Mouse (Mus musculus): ENCODE data around the gene Fam13c. TPM values are rescaled to one million over a fixed set of nuclear protein-coding genes. Genes with fewer than 3 reads are reported as not detected.

Gene Fam13c
- polyA plus RNA-seq, 1 experiment from 2014 or later = 20.8 TPM

DNA sequence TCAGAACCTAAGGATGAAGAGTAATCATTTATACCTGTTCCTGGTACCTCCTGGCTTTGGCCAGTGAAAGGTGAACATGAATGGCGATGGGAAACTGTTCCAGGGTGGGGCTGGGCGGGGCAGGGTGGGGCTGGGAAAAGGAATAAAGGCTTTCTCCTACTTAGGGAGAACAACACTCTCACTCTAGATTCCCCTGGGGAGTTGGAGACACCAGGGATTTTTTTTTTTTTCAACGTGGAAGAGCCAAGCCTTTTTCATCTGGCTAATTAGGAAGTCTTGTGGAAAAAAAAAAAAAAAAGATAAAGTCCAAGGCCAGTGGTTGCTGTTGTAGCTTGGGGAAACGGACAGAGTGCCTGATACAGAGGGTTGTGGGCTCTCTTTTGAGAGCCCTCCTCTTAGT, 7.5 kb downstream of the Fam13c start:
- DNase-seq (ENCODE audit: low spot score) = no peak
- no peak overlapping the region for H3K4me2 ChIP-seq (ENCODE audit: low read length)
- no peak overlapping the region for H3K27ac ChIP-seq (ENCODE audit: low read depth, low read length)
- no peaks in the 10 kb centered on the region for H3K9me3 ChIP-seq (replicated peaks; ENCODE audit: control insufficient read depth, low read length)
- H3K9ac ChIP-seq (ENCODE audit: low read length) = no peak overlapping the region
- H3K4me1 ChIP-seq (ENCODE audit: control insufficient read depth, insufficient read depth, low read length) = peaks cover 6% of the 10 kb centered on the region
- 83% methylated on average over 4 of the region's 4 CpGs for WGBS
- no peaks in the 10 kb centered on the region for H3K27me3 ChIP-seq (replicated peaks; ENCODE audit: control insufficient read depth, insufficient read depth, low read length)
- no peak for ATAC-seq
- H3K36me3 ChIP-seq (ENCODE audit: control insufficient read depth, insufficient read depth, low read length) = peaks cover 24% of the 10 kb centered on the region
- no peak overlapping the region for H3K4me3 ChIP-seq (ENCODE audit: low read depth, low read length)

GRCm38 (mm10) chr10:70449206-70449605, 8.9 kb downstream of the Fam13c start:
- Histone ChIP-seq H3K27ac (ENCODE audit: low read depth, low read length) (no peak overlapping the region), H3K9ac (ENCODE audit: low read length) (no peak overlapping the region), H3K4me2 (ENCODE audit: low read length) (no peak overlapping the region), H3K36me3 (ENCODE audit: control insufficient read depth, insufficient read depth, low read length) (peaks cover 25% of the 10 kb centered on the region), H3K4me1 (ENCODE audit: control insufficient read depth, insufficient read depth, low read length) (no peaks in the 10 kb centered on the region), H3K4me3 (ENCODE audit: low read depth, low read length) (no peak overlapping the region), H3K27me3 (replicated peaks; ENCODE audit: control insufficient read depth, insufficient read depth, low read length) (no peaks in the 10 kb centered on the region), H3K9me3 (replicated peaks; ENCODE audit: control insufficient read depth, low read length) (no peaks in the 10 kb centered on the region)
- 51% methylated on average over 8 of the region's 8 CpGs for WGBS
- ATAC-seq (no peak), DNase-seq (ENCODE audit: low spot score) (no peak)

- Histone ChIP-seq H3K4me2 (ENCODE audit: low read length) (no peak overlapping the region), H3K27ac (ENCODE audit: low read depth, low read length) (no peak overlapping the region), H3K27me3 (replicated peaks; ENCODE audit: control insufficient read depth, insufficient read depth, low read length) (no peaks in the 10 kb centered on the region), H3K4me3 (ENCODE audit: low read depth, low read length) (no peak overlapping the region), H3K4me1 (ENCODE audit: control insufficient read depth, insufficient read depth, low read length) (no peaks in the 10 kb centered on the region), H3K36me3 (ENCODE audit: control insufficient read depth, insufficient read depth, low read length) (peaks cover 26% of the 10 kb centered on the region), H3K9ac (ENCODE audit: low read length) (no peak overlapping the region), H3K9me3 (replicated peaks; ENCODE audit: control insufficient read depth, low read length) (no peaks in the 10 kb centered on the region)
- ATAC-seq (no peak), DNase-seq (ENCODE audit: low spot score) (no peak)
- 94% methylated on average over 8 of the region's 8 CpGs for WGBS
These were observed 15.6 kb downstream of the Fam13c start for GRCm38 (mm10) chr10:70455886-70456305.

DNA sequence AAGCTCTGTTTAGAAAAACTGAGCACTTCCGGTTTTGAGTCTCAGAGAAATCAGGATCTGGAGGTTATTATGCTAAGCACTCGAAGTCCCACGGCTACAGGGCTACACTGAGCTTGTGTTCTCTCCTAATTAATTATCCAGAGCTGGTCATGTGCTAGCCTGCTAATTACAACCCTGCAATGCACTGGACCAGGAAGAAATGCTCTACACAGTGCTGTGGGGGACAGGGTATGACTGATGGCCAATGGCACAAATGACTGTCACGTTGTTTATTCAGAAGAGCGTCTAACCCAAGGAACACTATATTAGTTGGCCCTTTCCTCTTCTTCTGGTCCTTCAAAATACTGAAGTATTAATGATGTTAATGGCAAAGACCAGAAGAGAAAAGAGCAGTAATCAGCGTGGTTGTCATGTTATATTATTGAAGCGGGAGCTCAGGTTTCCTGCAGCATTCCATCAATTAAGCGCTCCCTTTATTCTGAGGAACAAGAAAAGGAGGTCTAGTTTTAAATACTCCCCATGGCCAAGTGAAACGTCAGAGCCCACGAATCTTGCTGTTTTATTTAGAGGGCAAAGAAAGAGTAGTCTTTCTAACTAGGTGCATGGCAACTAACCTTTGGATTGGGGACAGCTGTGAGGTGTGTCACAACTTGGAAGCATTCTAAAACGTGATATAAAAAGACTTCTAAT, 18.4 kb downstream of the Fam13c start:
- WGBS = 22% methylated on average over 11 of the region's 11 CpGs
- peak; percentile 73 for DNase-seq (ENCODE audit: low spot score)

GRCm38 (mm10) chr10:70465638-70466037, 25.4 kb downstream of the Fam13c start:
- WGBS = 88% methylated on average over 7 of the region's 7 CpGs
- H3K27ac ChIP-seq (ENCODE audit: low read depth, low read length) = no peak overlapping the region
- H3K27me3 ChIP-seq (replicated peaks; ENCODE audit: control insufficient read depth, insufficient read depth, low read length) = no peaks in the 10 kb centered on the region

More for the DNA sequence above, 18.4 kb downstream of the Fam13c start:
- H3K27me3 ChIP-seq (replicated peaks; ENCODE audit: control insufficient read depth, insufficient read depth, low read length) = no peaks in the 10 kb centered on the region
- H3K4me3 ChIP-seq (ENCODE audit: low read depth, low read length) = no peak overlapping the region
- H3K27ac ChIP-seq (ENCODE audit: low read depth, low read length) = no peak overlapping the region
- H3K9me3 ChIP-seq (replicated peaks; ENCODE audit: control insufficient read depth, low read length) = no peaks in the 10 kb centered on the region
- peak; percentile 96 for ATAC-seq
- no peak overlapping the region for H3K9ac ChIP-seq (ENCODE audit: low read length)
- peaks cover 37% of the 10 kb centered on the region for H3K36me3 ChIP-seq (ENCODE audit: control insufficient read depth, insufficient read depth, low read length)
- H3K4me2 ChIP-seq (ENCODE audit: low read length) = no peak overlapping the region
- no peaks in the 10 kb centered on the region for H3K4me1 ChIP-seq (ENCODE audit: control insufficient read depth, insufficient read depth, low read length)

DNA sequence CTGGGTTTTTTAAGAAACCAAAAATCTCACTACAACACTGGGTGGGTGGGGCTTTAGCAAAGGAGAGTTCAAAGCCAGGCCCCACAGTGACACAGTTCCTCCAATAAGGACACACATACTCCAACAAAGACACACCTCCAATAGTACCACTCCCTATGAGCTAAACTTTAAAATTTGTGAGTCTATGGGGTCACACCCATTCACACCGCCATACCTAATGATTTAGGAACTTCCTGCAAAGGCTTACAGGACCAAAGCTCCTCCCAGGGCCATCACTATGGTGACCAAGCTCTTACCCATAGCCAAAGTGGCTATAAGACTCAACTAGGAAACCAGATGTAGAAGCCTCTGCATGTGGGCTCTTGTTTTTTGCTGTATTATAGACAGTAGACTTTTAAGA, 30.6 kb downstream of the Fam13c start:
- Histone ChIP-seq H3K27ac (ENCODE audit: low read depth, low read length) (no peak overlapping the region), H3K4me1 (ENCODE audit: control insufficient read depth, insufficient read depth, low read length) (no peaks in the 10 kb centered on the region), H3K27me3 (replicated peaks; ENCODE audit: control insufficient read depth, insufficient read depth, low read length) (no peaks in the 10 kb centered on the region), H3K4me3 (ENCODE audit: low read depth, low read length) (no peak overlapping the region), H3K36me3 (ENCODE audit: control insufficient read depth, insufficient read depth, low read length) (peaks cover 14% of the 10 kb centered on the region), H3K9ac (ENCODE audit: low read length) (no peak overlapping the region), H3K9me3 (replicated peaks; ENCODE audit: control insufficient read depth, low read length) (no peaks in the 10 kb centered on the region), H3K4me2 (ENCODE audit: low read length) (no peak overlapping the region)
- DNase-seq (ENCODE audit: low spot score) (no peak), ATAC-seq (no peak)
- 85% methylated on average over 1 of the region's 1 CpGs for WGBS

More at GRCm38 (mm10) chr10:70465638-70466037, 25.4 kb downstream of the Fam13c start:
- Histone ChIP-seq H3K9me3 (replicated peaks; ENCODE audit: control insufficient read depth, low read length) (no peaks in the 10 kb centered on the region), H3K4me2 (ENCODE audit: low read length) (no peak overlapping the region), H3K36me3 (ENCODE audit: control insufficient read depth, insufficient read depth, low read length) (peaks cover 21% of the 10 kb centered on the region), H3K9ac (ENCODE audit: low read length) (no peak overlapping the region), H3K4me3 (ENCODE audit: low read depth, low read length) (no peak overlapping the region), H3K4me1 (ENCODE audit: control insufficient read depth, insufficient read depth, low read length) (no peaks in the 10 kb centered on the region)
- DNase-seq (ENCODE audit: low spot score) (no peak), ATAC-seq (no peak)

GRCm38 (mm10) chr10:70477741-70478145, 37.5 kb downstream of the Fam13c start:
- Histone ChIP-seq H3K27me3 (replicated peaks; ENCODE audit: control insufficient read depth, insufficient read depth, low read length) (no peaks in the 10 kb centered on the region), H3K27ac (ENCODE audit: low read depth, low read length) (no peak overlapping the region), H3K9me3 (replicated peaks; ENCODE audit: control insufficient read depth, low read length) (no peaks in the 10 kb centered on the region), H3K9ac (ENCODE audit: low read length) (no peak overlapping the region), H3K4me1 (ENCODE audit: control insufficient read depth, insufficient read depth, low read length) (no peaks in the 10 kb centered on the region), H3K36me3 (ENCODE audit: control insufficient read depth, insufficient read depth, low read length) (peaks cover 37% of the 10 kb centered on the region), H3K4me2 (ENCODE audit: low read length) (no peak overlapping the region), H3K4me3 (ENCODE audit: low read depth, low read length) (no peak overlapping the region)
- DNase-seq (ENCODE audit: low spot score) = no peak
- no peak for ATAC-seq
- 94% methylated on average over 10 of the region's 10 CpGs for WGBS

DNA sequence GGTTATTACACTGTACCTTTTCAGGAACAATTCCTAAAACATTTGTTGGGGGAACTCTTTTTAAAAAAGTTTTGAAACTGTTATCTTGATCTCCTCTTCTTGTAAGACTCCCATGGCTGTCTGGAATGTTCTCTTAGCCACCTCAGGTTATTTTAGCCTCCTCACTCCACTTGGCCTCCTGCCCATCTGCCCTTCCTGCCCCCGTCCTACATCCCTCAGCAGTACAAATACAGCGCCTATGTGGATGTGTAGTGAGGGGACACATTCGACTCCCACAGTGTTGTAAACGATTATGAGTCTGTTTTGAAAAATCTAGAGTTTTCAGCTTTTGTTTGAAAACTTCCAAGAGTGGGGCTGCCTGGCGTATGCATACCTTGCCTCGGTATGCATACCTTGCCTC, 43.5 kb downstream of the Fam13c start:
- ATAC-seq (no peak), DNase-seq (ENCODE audit: low spot score) (no peak)
- Histone ChIP-seq H3K9ac (ENCODE audit: low read length) (no peak overlapping the region), H3K4me1 (ENCODE audit: control insufficient read depth, insufficient read depth, low read length) (peaks cover 10% of the 10 kb centered on the region; the same call in 1 of the 2 replicates), H3K4me2 (ENCODE audit: low read length) (no peak overlapping the region), H3K9me3 (replicated peaks; ENCODE audit: control insufficient read depth, low read length) (no peaks in the 10 kb centered on the region), H3K27ac (ENCODE audit: low read depth, low read length) (peak overlapping the region; percentile 6; the same call in 1 of the 2 replicates), H3K4me3 (ENCODE audit: low read depth, low read length) (no peak overlapping the region), H3K27me3 (replicated peaks; ENCODE audit: control insufficient read depth, insufficient read depth, low read length) (no peaks in the 10 kb centered on the region), H3K36me3 (ENCODE audit: control insufficient read depth, insufficient read depth, low read length) (peaks cover 3% of the 10 kb centered on the region; the same call in 1 of the 2 replicates)
- WGBS = 63% methylated on average over 6 of the region's 6 CpGs

DNA sequence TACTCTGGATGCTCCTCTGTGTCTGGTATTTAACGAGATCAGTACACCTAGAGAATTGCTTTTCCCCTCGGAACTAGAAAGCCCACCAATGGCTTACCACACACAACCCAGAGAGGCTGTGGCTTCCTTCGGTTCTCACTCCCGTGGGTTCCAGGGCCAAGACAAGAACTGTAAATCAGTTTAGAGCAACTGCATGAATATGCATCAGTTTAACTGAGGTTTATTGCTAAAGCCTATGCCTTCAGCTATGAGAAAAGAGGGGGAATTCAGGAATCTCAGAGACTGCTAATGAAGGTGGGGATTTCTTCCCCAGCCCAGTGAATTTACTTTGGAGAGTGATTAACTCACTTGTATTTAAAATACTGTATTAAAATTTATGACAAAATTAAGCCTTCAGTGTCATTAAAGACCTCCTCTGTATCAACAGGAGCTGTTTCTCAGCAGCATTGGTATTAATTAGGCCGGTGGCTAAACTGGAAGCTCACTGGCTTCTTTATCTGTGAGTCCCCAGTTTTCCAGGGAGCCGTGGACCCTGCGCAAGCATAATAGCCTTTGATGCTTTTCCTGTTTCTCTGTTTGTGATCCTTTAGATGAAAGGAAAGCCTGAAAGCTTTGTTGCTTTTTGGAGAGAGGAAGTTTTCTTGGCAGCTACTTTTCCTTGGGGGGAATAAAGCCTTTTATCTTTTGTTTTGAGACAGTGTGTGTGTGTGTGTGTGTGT, 44.4 kb downstream of the Fam13c start:
- peak overlapping the region; percentile 68 for H3K27ac ChIP-seq (ENCODE audit: low read depth, low read length)
- peak overlapping the region; percentile 34 for H3K4me2 ChIP-seq (ENCODE audit: low read length)
- H3K4me3 ChIP-seq (ENCODE audit: low read depth, low read length) = no peak overlapping the region
- peaks cover 10% of the 10 kb centered on the region; the same call in 1 of the 2 replicates for H3K4me1 ChIP-seq (ENCODE audit: control insufficient read depth, insufficient read depth, low read length)
- H3K27me3 ChIP-seq (replicated peaks; ENCODE audit: control insufficient read depth, insufficient read depth, low read length) = no peaks in the 10 kb centered on the region
- H3K9ac ChIP-seq (ENCODE audit: low read length) = no peak overlapping the region; the same call in 1 of the 2 replicates
- 5% methylated on average over 7 of the region's 7 CpGs for WGBS
- H3K9me3 ChIP-seq (replicated peaks; ENCODE audit: control insufficient read depth, low read length) = no peaks in the 10 kb centered on the region
- peak; percentile 88 for ATAC-seq
- H3K36me3 ChIP-seq (ENCODE audit: control insufficient read depth, insufficient read depth, low read length) = 0 out of 2 replicates have a peak, but pooled peaks cover 2% of the 10 kb centered on the region
- peak; percentile 89 for DNase-seq (ENCODE audit: low spot score)
